Mouse (Mus musculus) cerebellum, postnatal 10 days (tissue): ENCODE measurements around the gene Dync2h1.
"Not testable (repeated sequence)": the region's sequence is repeated elsewhere in the genome, so short reads cannot be mapped to it uniquely, and the experiment has no call there.

Source experiments
- DNase-seq, 2 experiments: peaks; one replicate each; pipeline ENCODE4 v3.0.0; 2021; ENCODE audit warnings: mixed read lengths in 2 of 2

Gene Dync2h1

DNA sequence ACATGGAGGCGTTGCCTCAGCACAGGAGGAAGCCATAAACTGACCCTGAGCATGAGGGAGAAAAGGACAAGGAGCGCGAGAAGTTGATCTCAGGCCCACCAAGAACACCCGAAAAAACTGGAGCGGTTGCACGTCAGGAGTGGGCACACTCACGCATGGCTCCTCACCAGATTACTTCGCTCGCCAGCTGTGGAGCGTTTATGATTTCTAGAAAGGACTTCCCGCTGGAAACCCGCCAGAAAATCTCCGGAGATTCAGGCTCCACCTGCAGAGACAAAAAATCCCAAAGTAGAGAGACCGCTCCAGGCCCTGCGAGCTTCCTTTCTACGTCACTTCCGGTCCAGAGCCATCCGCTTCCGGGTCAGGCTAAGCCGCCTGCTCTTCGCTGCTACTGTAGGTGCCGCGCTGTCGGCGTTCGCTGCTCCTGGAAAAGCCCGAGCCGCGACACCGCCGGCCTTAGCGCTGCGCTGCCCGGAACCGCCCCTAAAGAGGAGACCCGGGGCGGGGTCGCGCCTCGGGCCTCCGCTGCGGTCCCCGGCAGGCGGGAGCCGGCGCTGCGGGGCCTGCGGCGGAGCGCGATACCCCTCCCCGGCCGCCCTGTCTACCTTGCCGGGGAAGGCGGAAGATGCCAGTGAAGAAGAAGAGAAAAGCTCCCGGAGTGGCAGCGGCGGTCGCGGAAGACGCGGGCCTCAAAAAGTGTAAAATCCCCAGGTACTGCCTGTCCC, at the start of gene Dync2h1, which contains the start of gene Dcun1d5:
Gene Dync2h1, minus strand, starts transcription at position 275 of the 725 bp plus-strand sequence.
Gene Dcun1d5, plus strand, starts transcription at position 349 of the 725 bp plus-strand sequence.
- peak; percentile 96 to 98 for DNase-seq

DNA sequence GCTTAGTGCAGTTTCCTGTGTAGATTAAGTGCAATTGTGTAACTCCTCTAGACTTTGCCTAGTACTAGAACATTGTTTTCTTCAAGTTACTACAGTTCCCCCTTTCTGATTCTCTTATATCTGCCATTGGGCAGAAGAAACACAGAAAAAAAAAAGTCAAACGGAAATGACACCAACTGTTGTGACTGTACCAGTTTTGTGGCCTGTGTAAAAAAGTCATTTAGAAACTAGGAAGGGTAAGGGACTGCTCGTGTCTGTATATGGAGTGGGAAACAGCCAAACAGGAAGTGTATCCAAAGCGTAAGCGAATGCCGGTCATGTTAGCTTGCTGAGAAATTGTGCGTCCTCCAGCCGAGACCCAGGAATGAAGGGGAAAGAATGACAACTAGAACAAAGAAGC, 37.2 kb upstream of the Dync2h1 start:
- no peak for DNase-seq

GRCm38 (mm10) chr9:7221024-7221423, 36.8 kb upstream of the Dync2h1 start:
- no peak for DNase-seq

DNA sequence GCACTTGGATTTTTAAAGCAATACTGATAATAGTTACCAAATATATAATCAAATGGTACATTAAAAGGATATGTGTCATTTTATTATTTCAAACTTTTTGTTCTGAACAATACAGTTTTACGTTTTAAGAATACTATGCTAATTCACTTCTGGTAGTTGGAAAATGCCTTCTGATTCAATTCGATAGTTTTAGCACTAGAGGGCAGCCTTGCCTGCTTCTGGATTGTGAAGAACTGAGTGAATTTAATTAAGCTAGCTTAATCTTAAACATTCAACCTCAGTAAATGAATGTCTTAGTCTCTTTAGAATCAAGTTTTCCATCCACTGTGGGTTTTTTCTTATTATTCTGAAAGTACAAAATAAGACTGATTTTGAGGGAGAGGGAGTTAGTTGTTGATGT, 32.0 kb upstream of the Dync2h1 start:
- peak; percentile 6 to 16 for DNase-seq

DNA sequence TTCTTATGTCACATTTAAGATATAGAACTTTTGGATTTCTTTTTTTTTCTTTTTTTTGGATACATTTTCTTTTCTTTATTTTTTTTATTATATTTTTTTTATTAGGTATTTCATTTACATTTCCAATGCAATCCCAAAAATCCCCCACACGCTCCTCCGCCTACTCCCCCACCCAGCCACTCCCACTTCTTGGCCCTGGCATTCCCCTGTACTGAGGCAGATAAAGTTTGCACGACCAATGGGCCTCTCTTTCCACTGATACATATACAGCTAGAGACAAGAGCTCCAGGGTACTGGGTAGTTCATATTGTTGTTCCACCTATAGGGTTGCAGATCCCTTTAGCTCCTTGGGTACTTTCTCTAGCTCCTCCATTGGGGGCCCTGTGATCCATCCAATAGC, 6.4 kb upstream of the Dync2h1 start:
- not testable (repeated sequence) for DNase-seq

- peak; percentile 54 to 63 for DNase-seq
Measured at GRCm38 (mm10) chr9:7184897-7185291, 648 bp upstream of the Dync2h1 start.

DNA sequence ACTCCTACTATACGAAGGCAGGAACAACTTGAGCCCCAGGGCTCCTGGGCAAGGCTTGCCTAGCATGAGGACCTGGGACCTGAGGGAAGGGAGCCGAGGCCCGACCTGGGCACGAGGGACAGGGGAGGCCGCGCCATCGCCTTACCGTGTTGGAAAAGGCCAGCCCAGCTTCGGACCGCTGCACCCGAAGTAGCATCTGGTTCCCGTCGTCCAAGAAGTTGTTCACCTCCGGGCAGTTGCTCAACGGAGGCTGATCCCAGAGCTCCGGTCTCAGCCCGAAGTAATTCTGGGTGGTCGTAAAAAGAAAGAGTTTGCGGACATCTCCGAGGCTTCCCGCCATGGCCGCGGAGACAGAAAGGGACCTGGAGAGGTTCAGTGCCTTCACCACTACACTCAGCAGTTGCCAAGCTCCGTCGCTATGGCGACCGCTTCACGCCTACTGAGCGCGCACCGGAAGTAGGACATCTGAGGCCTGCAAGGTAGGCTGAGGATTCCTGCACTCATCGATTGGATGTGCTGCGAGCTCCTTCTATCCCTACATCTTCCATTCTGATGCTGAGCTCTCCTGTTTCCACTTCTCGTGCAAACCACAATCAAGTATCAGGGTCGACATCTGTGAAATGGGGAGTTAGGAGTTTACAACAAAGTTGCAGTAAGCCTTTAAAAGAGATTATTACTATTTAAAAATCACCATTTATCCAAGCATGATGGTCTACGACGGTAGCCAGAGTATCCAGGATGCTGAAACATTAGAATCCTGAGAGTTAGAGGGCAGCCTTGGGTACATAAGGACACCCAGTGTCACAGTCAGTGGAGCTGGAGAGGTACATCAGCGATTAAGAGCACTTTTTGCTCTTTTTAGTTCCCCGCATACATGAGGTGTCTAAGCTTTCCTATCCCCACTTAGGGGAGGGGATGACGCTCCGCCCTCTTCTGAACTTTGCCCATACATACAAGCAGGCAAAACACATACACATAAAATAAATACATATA, 7.3 kb downstream of the Dync2h1 start:
- DNase-seq, result peak; percentile 93 to 96

DNA sequence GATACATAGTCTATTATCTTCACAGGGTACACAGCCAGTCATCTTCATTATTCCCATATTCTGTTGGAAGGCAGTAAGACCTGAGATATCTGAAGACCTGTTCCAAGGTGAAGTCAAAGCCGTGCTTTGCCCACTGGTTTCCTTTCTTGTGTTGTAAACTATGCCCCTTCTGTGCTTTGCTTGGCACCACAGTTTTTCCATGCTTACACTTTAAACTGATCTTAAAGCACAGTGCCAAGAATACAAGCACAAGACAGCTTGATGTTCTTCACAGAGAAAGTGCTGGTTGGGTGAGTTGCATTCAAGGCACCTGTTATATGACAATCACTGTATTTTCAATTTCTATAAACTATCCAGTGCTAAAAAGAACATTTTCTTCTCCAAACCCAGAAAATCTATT, 10.5 kb downstream of the Dync2h1 start:
- DNase-seq, result no peak

DNA sequence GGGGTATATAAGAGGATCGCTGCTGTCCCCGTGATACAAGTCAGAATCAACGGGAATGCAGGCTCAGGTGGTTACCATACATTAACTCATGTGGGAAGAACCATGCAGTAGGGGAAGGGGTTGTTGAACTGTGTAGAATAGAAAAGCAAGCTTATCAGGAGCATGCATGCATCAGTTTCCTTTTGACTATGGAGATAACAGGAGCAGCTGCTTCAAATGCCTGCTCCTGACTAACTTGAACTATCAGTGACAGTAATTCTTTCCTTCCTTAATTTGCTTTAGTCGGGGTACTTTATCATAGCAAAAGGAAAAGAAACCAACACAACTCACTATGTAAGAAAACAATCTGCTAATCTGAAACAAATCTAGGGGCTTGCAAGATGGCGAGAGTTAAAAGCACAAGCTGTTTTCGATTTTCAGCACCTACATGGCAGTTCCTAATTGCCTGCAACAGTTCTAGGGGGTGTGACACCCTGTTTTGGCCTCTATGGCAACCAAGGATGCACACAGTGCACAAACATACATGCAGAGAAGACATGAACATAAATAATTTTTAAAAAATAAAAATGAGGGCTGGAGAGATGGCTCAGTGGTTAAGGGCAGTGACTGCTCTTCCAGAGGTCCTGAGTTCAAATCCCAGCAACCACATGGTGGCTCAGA, 16.8 kb downstream of the Dync2h1 start:
- no peak for DNase-seq

DNA sequence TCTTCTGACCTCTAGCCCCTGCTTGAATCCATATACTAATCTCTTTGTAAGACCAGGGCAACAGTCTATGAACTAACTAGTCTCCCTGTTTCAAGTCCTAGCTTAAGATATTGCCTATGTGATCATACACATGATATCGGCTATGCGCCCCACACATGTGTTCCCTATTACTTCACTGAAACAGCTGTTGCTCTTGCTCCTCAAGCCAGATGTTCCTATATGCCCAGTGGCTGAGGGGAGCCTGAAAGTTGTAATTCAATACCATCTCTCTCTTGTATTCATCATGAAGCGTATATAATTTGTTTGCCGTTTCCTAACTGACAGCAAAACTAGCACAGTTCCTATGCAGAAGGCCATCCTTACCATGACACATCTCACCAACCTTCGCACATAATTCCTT, 23.6 kb downstream of the Dync2h1 start:
- no peak for DNase-seq

DNA sequence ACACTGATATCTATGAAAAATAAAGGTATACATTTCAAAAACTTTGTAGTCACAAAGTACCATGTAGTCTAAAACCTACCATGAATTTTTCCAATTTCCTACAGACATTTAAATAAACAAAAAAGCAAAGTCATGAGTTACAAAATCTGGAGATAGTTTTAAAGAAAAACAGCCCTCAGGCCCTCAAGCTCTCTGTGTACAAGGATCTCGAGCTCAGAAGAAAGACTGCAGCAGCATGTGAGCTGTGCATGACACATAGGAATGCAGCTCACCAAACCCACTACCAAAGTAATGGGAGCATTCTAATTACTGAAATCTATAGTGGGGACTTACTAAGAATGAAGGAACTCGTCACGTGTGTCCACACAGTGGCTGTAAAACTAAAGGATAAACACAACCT, 24.5 kb downstream of the Dync2h1 start:
- no peak for DNase-seq

DNA sequence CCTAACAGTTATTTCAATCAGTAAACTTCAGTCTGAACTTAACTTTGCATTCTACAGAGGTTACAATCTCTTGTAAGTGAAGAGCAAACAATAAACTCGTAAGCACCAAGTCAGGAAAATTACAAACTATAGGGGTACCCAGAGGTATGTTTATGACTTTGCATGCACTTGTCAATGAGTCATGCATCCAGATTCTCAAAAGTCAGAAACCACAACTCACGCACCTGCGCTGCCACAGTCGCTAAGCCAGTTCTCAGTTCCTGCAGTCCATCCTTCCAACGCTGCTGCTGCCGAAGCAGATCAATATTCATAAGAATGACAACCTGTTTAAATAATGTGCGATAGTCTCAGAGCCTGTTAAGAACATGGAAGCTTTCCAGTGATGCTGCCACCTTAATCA, 25.6 kb downstream of the Dync2h1 start:
- DNase-seq, result no peak

- DNase-seq, result no peak
Measured at GRCm38 (mm10) chr9:7154391-7154790, 29.9 kb downstream of the Dync2h1 start.

- DNase-seq, result no peak
Measured at GRCm38 (mm10) chr9:7122863-7123262, 61.4 kb downstream of the Dync2h1 start.

GRCm38 (mm10) chr9:7110166-7110565, 74.1 kb downstream of the Dync2h1 start:
- DNase-seq, result no peak

DNA sequence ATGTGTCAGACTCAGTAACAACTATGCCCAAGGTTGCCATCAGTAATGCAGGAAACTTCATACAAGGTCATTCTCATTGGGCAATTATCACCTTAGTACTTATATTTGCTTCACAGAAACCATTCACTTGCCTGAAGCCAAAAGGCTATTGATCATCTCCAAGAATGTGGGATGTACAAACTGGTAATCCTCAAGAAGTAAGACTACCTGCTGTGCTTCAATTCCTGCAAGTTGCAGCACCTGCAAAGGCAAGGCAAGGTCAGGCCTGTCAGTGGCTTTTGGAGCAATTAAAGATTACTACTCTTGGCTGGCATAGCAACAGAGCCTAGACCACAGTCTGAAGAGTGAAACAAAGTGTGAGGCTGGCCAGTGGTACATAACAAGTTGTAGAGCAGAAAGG, 82.9 kb downstream of the Dync2h1 start:
- DNase-seq, result no peak

- no peak for DNase-seq
Measured at GRCm38 (mm10) chr9:7074625-7075024, 109.6 kb downstream of the Dync2h1 start.

DNA sequence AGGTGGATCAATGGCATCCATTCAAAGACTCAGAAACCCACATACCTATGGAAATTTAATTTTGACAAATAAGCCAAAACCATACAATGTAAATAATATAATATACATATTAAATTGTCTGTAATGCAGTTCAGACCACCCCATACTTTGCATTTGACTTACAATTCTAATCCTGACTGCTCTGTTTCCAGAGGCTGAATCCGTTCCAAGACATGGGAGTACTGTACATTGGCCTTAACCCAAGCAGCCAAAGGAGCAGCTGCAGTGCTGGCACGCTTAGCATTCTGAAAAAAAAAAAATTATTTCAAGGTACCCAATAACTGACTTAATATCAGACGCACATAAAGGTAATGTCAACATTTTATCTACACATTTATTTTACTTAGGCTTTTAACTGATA, 113.4 kb downstream of the Dync2h1 start:
- peak; percentile 73 to 80 for DNase-seq

- peak; percentile 70 for DNase-seq
Measured at GRCm38 (mm10) chr9:7050588-7050987, 133.7 kb downstream of the Dync2h1 start.

GRCm38 (mm10) chr9:7042635-7043273, 141.5 kb downstream of the Dync2h1 start:
- no peak for DNase-seq

GRCm38 (mm10) chr9:7041231-7041630, 143.0 kb downstream of the Dync2h1 start:
- peak; percentile 52 for DNase-seq

- no peak for DNase-seq
Measured at GRCm38 (mm10) chr9:7032553-7032952, 151.7 kb downstream of the Dync2h1 start.

DNA sequence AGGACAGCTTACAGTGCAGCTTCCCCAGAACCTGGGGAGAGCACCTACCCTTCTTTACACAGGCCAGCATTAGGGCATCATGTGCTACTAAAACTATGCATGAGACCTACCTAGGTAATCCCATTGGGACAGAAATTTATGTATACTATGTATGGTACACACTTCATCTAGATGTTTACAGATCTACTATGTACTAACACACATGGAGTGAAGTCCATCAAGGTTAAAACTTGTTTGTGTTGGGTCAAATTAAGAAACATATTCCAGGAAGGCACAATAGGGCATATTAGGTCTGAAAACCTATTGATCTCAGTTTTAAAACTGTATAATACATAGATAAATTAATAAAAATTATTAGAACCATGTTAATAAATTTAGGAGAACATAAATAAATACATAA, 168.6 kb downstream of the Dync2h1 start:
- DNase-seq, result no peak
